Mouse (Mus musculus) ES-E14 (cell line): ENCODE results near the gene Lta. TPM values are rescaled to one million over a fixed set of nuclear protein-coding genes. Genes with fewer than 3 reads are reported as not detected.
"Not testable (repeated sequence)": the region's sequence is repeated elsewhere in the genome, so short reads cannot be mapped to it uniquely, and the experiment has no call there.

Experiments used
- DNase-seq: peaks from one replicate; pipeline ENCODE4 v3.0.0-alpha.2; 2013; ENCODE audit warnings: low read depth, low spot score
- H3K27ac ChIP-seq: 2 replicates; pipeline ENCODE4 v1.5.1; 2012; ENCODE audit warnings: low read depth, mild to moderate bottlenecking, low read length, moderate library complexity, mixed read lengths; ENCODE audit not compliant: poor library complexity, insufficient read depth, severe bottlenecking
- H3K36me3 ChIP-seq: 2 replicates; pipeline ENCODE4 v1.6.1; 2012; ENCODE audit warnings: mild to moderate bottlenecking, low read length, moderate library complexity, mixed read lengths; ENCODE audit not compliant: control insufficient read depth, poor library complexity, insufficient read depth, severe bottlenecking
- H3K4me1 ChIP-seq, 2 experiments: fragments of 150-350 bp in 1 of 2; sonication (generic) in 1 of 2; 2 replicates each; pipeline ENCODE4 v1.6.1; 2012; ENCODE audit warnings: low read length in 2 of 2, mild to moderate bottlenecking in 1 of 2, mixed read lengths in 1 of 2; ENCODE audit not compliant: control insufficient read depth in 2 of 2, insufficient read depth in 2 of 2, poor library complexity in 1 of 2
- H3K4me3 ChIP-seq, 2 experiments: fragments of 150-350 bp in 1 of 2; sonication (generic) in 1 of 2; 2 replicates each; pipeline ENCODE4 v1.5.1; 2012; ENCODE audit warnings: low read length in 2 of 2, low read depth in 1 of 2, mild to moderate bottlenecking in 1 of 2, mixed read lengths in 1 of 2; ENCODE audit not compliant: insufficient read depth in 1 of 2, poor library complexity in 1 of 2, severe bottlenecking in 1 of 2
- H3K9ac ChIP-seq: 2 replicates; pipeline ENCODE4 v1.6.1; 2012; ENCODE audit warnings: low read depth, mild to moderate bottlenecking, low read length, mixed read lengths; ENCODE audit not compliant: poor library complexity, insufficient read depth, severe bottlenecking
- H3K9me3 ChIP-seq: fragments of 150-350 bp; sonication (generic); 2 replicates; pipeline ENCODE4 v1.6.1; 2012; ENCODE audit warnings: low read depth, mild to moderate bottlenecking, low read length; ENCODE audit not compliant: control insufficient read depth, insufficient read depth
- CHD2 ChIP-seq: IDR thresholded peaks from 2 replicates; pipeline ENCODE4 v1.6.1; 2014; ENCODE audit warnings: mild to moderate bottlenecking, low read depth, low read length, inconsistent platforms
- HCFC1 ChIP-seq: IDR thresholded peaks from 2 replicates; pipeline ENCODE4 v1.6.1; 2012; ENCODE audit warnings: low read length, inconsistent platforms, borderline replicate concordance; ENCODE audit not compliant: insufficient read depth
- MAFK ChIP-seq: IDR thresholded peaks from 2 replicates; pipeline ENCODE4 v1.6.1; 2014; ENCODE audit warnings: mild to moderate bottlenecking, low read depth, low read length, inconsistent platforms; ENCODE audit not compliant: insufficient read depth
- ZC3H11A ChIP-seq: IDR thresholded peaks from 2 replicates; pipeline ENCODE4 v1.6.1; 2012; ENCODE audit warnings: low read depth, mild to moderate bottlenecking, inconsistent platforms, low read length, borderline replicate concordance
- ZNF384 ChIP-seq: IDR thresholded peaks from 2 replicates; pipeline ENCODE4 v1.6.1; 2012; ENCODE audit warnings: low read depth, low read length, inconsistent platforms
- in situ Hi-C, 2 experiments: fragments of 600-800 bp; cut with MboI; formaldehyde crosslinking; loops; one replicate each; pipeline ENCODE4 v1.15.1; 2025; ENCODE audit warnings: low sequenced_read_pairs in 2 of 2, inconsistent platforms in 1 of 2; ENCODE audit not compliant: unreplicated experiment in 2 of 2
- total RNA-seq: library from RNA; depleted of rRNA; stranded (reverse); fragments of 300-350 nt; gene quantifications from 2 replicates; pipeline ENCODE4 v1.2.3, GENCODE M21; 2012

The Lta gene
- total RNA-seq, 1 experiment, result 0.13 TPM

GRCm38 (mm10) chr17:35235614-35236389 is 30.7 kb upstream of the Lta start, which contains the start of gene Nfkbil1:
Gene Nfkbil1 (minus strand): TSS chr17:35235792.
- peak within 1 kb of the TSS; percentile 26 for H3K27ac ChIP-seq
- H3K4me1 ChIP-seq, result peaks cover 0 to 2% of the 10 kb centered on the region in 2 experiments; a peak in 1 of 4 replicates
- H3K36me3 ChIP-seq, result peaks cover 5% of the 10 kb centered on the region; the same call in 1 of the 2 replicates
- H3K4me3 ChIP-seq, result peak within 1 kb of the TSS; percentile 74 to 76
- peak within 1 kb of the TSS; percentile 83 for H3K9ac ChIP-seq
- in situ Hi-C loops, result no loop called here
- H3K9me3 ChIP-seq, result no peaks in the 10 kb centered on the region
- TF ChIP-seq MAFK, result no peak
- TF ChIP-seq HCFC1, result peak; percentile 86
- peak; percentile 89 for DNase-seq

GRCm38 (mm10) chr17:35234903-35235302 is 29.8 kb upstream of the Lta start:
- DNase-seq, result no peak
- TF ChIP-seq HCFC1, result no peak
- TF ChIP-seq CHD2, result no peak
- no peak for TF ChIP-seq ZC3H11A
- no peak for TF ChIP-seq MAFK
- no peak for TF ChIP-seq ZNF384

GRCm38 (mm10) chr17:35234090-35234489 is 28.9 kb upstream of the Lta start:
- DNase-seq, H3K9ac ChIP-seq, H3K4me3 ChIP-seq, H3K9me3 ChIP-seq, H3K27ac ChIP-seq, H3K4me1 ChIP-seq: not testable (repeated sequence)
- H3K36me3 ChIP-seq, result peaks cover 16% of the 10 kb centered on the region
- in situ Hi-C loops, result loop anchor here (5.0 kb wide), 1 partner anchor 67 kb away; no protein-coding TSS in a partner anchor

More at GRCm38 (mm10) chr17:35234903-35235302, 29.8 kb upstream of the Lta start:
- no peaks in the 10 kb centered on the region for H3K9me3 ChIP-seq
- in situ Hi-C loops, result loop anchor here (5.0 kb wide), 1 partner anchor 68 kb away; no protein-coding TSS in a partner anchor
- peak overlapping the region; percentile 83 for H3K9ac ChIP-seq
- peaks cover 9% of the 10 kb centered on the region; the same call in 1 of the 2 replicates for H3K36me3 ChIP-seq
- peaks cover 0 to 2% of the 10 kb centered on the region in 2 experiments; a peak in 1 of 4 replicates for H3K4me1 ChIP-seq
- peak overlapping the region; percentile 14; the same call in 1 of the 2 replicates for H3K27ac ChIP-seq
- H3K4me3 ChIP-seq, result peak overlapping the region; percentile 74 to 76

GRCm38 (mm10) chr17:35233114-35233980 is 28.2 kb upstream of the Lta start, which contains the start of gene Atp6v1g2:
Gene Atp6v1g2 (plus strand): TSS chr17:35233660.
- no peak for DNase-seq
- in situ Hi-C loops, result loop anchor here (5.0 kb wide), 1 partner anchor 66 kb away; no protein-coding TSS in a partner anchor
- no peaks in the 10 kb centered on the region for H3K9me3 ChIP-seq
- no peak within 1 kb of the TSS for H3K27ac ChIP-seq
- peaks cover 0 to 2% of the 10 kb centered on the region in 2 experiments; a peak in 1 of 4 replicates for H3K4me1 ChIP-seq
- H3K36me3 ChIP-seq, result peaks cover 19% of the 10 kb centered on the region
- peak within 1 kb of the TSS; percentile 35; the same call in 1 of the 2 replicates for H3K9ac ChIP-seq
- no peak for TF ChIP-seq MAFK
- TF ChIP-seq CHD2, result no peak
- TF ChIP-seq ZNF384, result no peak
- no peak for TF ChIP-seq ZC3H11A
- no peak for TF ChIP-seq HCFC1
- H3K4me3 ChIP-seq, result peak within 1 kb of the TSS; percentile 74 to 76; a peak in 2 of 4 replicates
